Mouse (Mus musculus): ENCODE measurements at regions not wholly inside any gene's neighbourhood (a gene's known extent, or its start where the extent isn't known, plus 50 kb on each side); places are given as distances from the start of the nearest gene placed in this dataset.

GRCm38 (mm10) chr4:96973804-96974203 lies 188.8 kb upstream of the Gm12695 start:
- 73% methylated on average over 1 of the region's 1 CpGs for WGBS
- Histone ChIP-seq H3K4me1 (ENCODE audit: control insufficient read depth, insufficient read depth, low read length) (no peaks in the 10 kb centered on the region), H3K4me3 (ENCODE audit: insufficient read depth, low read depth, low read length) (no peak overlapping the region), H3K27ac (ENCODE audit: insufficient read depth, low read depth, low read length) (no peak overlapping the region)
- TF ChIP-seq POLR2A (IDR thresholded peaks at IDR 0.05; ENCODE audit: insufficient read depth, low read depth, low read length) (no peak), CTCF (IDR thresholded peaks at IDR 0.05; ENCODE audit: insufficient read depth, low read depth, low read length) (no peak)

- H3K27ac ChIP-seq (ENCODE audit: insufficient read depth, low read depth, low read length), result no peak overlapping the region
- TF ChIP-seq CTCF (IDR thresholded peaks at IDR 0.05; ENCODE audit: insufficient read depth, low read depth, low read length) (no peak), POLR2A (IDR thresholded peaks at IDR 0.05; ENCODE audit: insufficient read depth, low read depth, low read length) (no peak)
Measured at GRCm38 (mm10) chr4:96969199-96969598, 184.2 kb upstream of the Gm12695 start.

GRCm38 (mm10) chr4:96968545-96969164 lies 183.7 kb upstream of the Gm12695 start:
- Histone ChIP-seq H3K4me1 (ENCODE audit: control insufficient read depth, insufficient read depth, low read length) (no peaks in the 10 kb centered on the region), H3K27ac (ENCODE audit: insufficient read depth, low read depth, low read length) (no peak overlapping the region), H3K4me3 (ENCODE audit: insufficient read depth, low read depth, low read length) (no peak overlapping the region)
- TF ChIP-seq CTCF (IDR thresholded peaks at IDR 0.05; ENCODE audit: insufficient read depth, low read depth, low read length) (no peak), POLR2A (IDR thresholded peaks at IDR 0.05; ENCODE audit: insufficient read depth, low read depth, low read length) (no peak)
- 45% methylated on average over 10 of the region's 10 CpGs for WGBS

More at GRCm38 (mm10) chr4:96969199-96969598, 184.2 kb upstream of the Gm12695 start:
- H3K4me3 ChIP-seq (ENCODE audit: insufficient read depth, low read depth, low read length), result no peak overlapping the region
- WGBS, result 50% methylated on average over 5 of the region's 5 CpGs
- no peaks in the 10 kb centered on the region for H3K4me1 ChIP-seq (ENCODE audit: control insufficient read depth, insufficient read depth, low read length)

All from olfactory bulb, adult 2 months (tissue).